Mouse (Mus musculus): ENCODE results near the gene Ly9. TPM values are rescaled to one million over a fixed set of nuclear protein-coding genes. Genes with fewer than 3 reads are reported as not detected.

The Ly9 gene
- total RNA-seq, 1 experiment from 2014 or later: 83.9 TPM

Other genes starting within 250 kb of the Ly9 start
- 0.58 TPM in 1 of 2 replicates, not detected in the other for gene Klhdc9, start 246.6 kb downstream of the Ly9 start, total RNA-seq (2017)
- gene Nectin4, start 237.3 kb downstream of the Ly9 start, total RNA-seq (2017): 2.2 and 2.9 TPM in 2 replicates
- 441 and 469 TPM in 2 replicates for gene Arhgap30, start 218.5 kb downstream of the Ly9 start, total RNA-seq (2017)
- gene Usf1, start 196.1 kb downstream of the Ly9 start, total RNA-seq (2017): 111 and 138 TPM in 2 replicates
- gene Tstd1, start 188.5 kb downstream of the Ly9 start, total RNA-seq (2017): 8.8 and 15.2 TPM in 2 replicates
- gene F11r, start 169.9 kb downstream of the Ly9 start, total RNA-seq (2017): 2.5 and 2.9 TPM in 2 replicates
- 20.3 and 20.7 TPM in 2 replicates for gene Alyref2, start 103.9 kb downstream of the Ly9 start, total RNA-seq (2017)
- gene Itln1, start 72.1 kb downstream of the Ly9 start, total RNA-seq (2017): not detected in 2 replicates
- gene Cd244a, start 48.2 kb downstream of the Ly9 start, total RNA-seq (2017): 126 and 134 TPM in 2 replicates
- gene Slamf7, start 45.6 kb upstream of the Ly9 start, total RNA-seq (2017): 28.2 and 29.0 TPM in 2 replicates
- gene Cd48, start 74.6 kb upstream of the Ly9 start, total RNA-seq (2017): 110 and 113 TPM in 2 replicates
- gene Slamf1, start 159.7 kb upstream of the Ly9 start, total RNA-seq (2017): 24.2 and 25.7 TPM in 2 replicates
- 346 and 366 TPM in 2 replicates for gene Cd84, start 232.3 kb upstream of the Ly9 start, total RNA-seq (2017)